Mouse (Mus musculus) testis, adult 2 months (tissue): ENCODE data around the gene Ccdc162. TPM values are rescaled to one million over a fixed set of nuclear protein-coding genes. Genes with fewer than 3 reads are reported as not detected.
"Not testable (repeated sequence)": the region's sequence is repeated elsewhere in the genome, so short reads cannot be mapped to it uniquely, and the experiment has no call there.

Experiments
- H3K27ac ChIP-seq: fragments of 200-500 bp; 2 replicates; pipeline ENCODE4 v1.5.1; 2012; ENCODE audit warnings: low read depth, low read length; ENCODE audit not compliant: control insufficient read depth, insufficient read depth
- H3K27me3 ChIP-seq: fragments of 200-500 bp; 2 replicates; pipeline ENCODE4 v1.6.1; 2012; ENCODE audit warnings: mild to moderate bottlenecking, low read length, moderate library complexity; ENCODE audit not compliant: control insufficient read depth, insufficient read depth
- H3K36me3 ChIP-seq: fragments of 200-500 bp; 2 replicates; pipeline ENCODE4 v1.6.1; 2012; ENCODE audit warnings: mild to moderate bottlenecking, low read length; ENCODE audit not compliant: control insufficient read depth, insufficient read depth
- H3K4me1 ChIP-seq: fragments of 200-500 bp; 2 replicates; pipeline ENCODE4 v1.6.1; 2012; ENCODE audit warnings: low read length; ENCODE audit not compliant: control insufficient read depth, insufficient read depth
- H3K4me3 ChIP-seq: fragments of 200-500 bp; 2 replicates; pipeline ENCODE4 v1.5.1; 2012; ENCODE audit warnings: low read depth, mild to moderate bottlenecking, low read length, moderate library complexity, mixed read lengths; ENCODE audit not compliant: control insufficient read depth
- CTCF ChIP-seq: fragments of 200-500 bp; IDR thresholded peaks from 2 replicates; pipeline ENCODE4 v1.5.1; 2012; ENCODE audit warnings: low read depth, mild to moderate bottlenecking, inconsistent platforms, low read length, moderate library complexity; ENCODE audit not compliant: control insufficient read depth, insufficient read depth, insufficient replicate concordance
- POLR2A ChIP-seq: fragments of 200-500 bp; IDR thresholded peaks from 2 replicates; pipeline ENCODE4 v1.6.1; 2012; ENCODE audit warnings: low read depth, mild to moderate bottlenecking, inconsistent platforms, low read length, moderate library complexity; ENCODE audit not compliant: control insufficient read depth
- polyA plus RNA-seq: library from polyadenylated mRNA; depleted of rRNA; stranded (reverse); fragments of >200 nt; gene quantifications from 2 replicates; pipeline ENCODE4 v1.2.3, GENCODE M21; 2012

Gene Ccdc162
- polyA plus RNA-seq, 1 experiment, result 0.56 TPM

GRCm38 (mm10) chr10:41677396-41677795 lies 39.0 kb downstream of the Ccdc162 start:
- Histone ChIP-seq H3K27ac (no peak overlapping the region), H3K4me1 (no peaks in the 10 kb centered on the region), H3K4me3 (no peak overlapping the region), H3K36me3 (no peaks in the 10 kb centered on the region), H3K27me3 (no peaks in the 10 kb centered on the region)
- no peak for TF ChIP-seq CTCF
- no peak for TF ChIP-seq POLR2A

GRCm38 (mm10) chr10:41676661-41677061 lies 39.8 kb downstream of the Ccdc162 start:
- TF ChIP-seq POLR2A (no peak), CTCF (no peak)
- Histone ChIP-seq H3K4me1 (no peaks in the 10 kb centered on the region), H3K4me3 (no peak overlapping the region), H3K36me3 (no peaks in the 10 kb centered on the region), H3K27me3 (no peaks in the 10 kb centered on the region), H3K27ac (no peak overlapping the region)

GRCm38 (mm10) chr10:41675842-41676571 lies 40.4 kb downstream of the Ccdc162 start:
- Histone ChIP-seq H3K27me3 (no peaks in the 10 kb centered on the region), H3K36me3 (no peaks in the 10 kb centered on the region), H3K4me3 (no peak overlapping the region), H3K27ac (no peak overlapping the region), H3K4me1 (no peaks in the 10 kb centered on the region)
- no peak for TF ChIP-seq POLR2A
- no peak for TF ChIP-seq CTCF

- no peaks in the 10 kb centered on the region for H3K27me3 ChIP-seq
- H3K4me3 ChIP-seq, result no peak overlapping the region
- no peak overlapping the region for H3K27ac ChIP-seq
- no peak for TF ChIP-seq POLR2A
- TF ChIP-seq CTCF, result no peak
- H3K4me1 ChIP-seq, result no peaks in the 10 kb centered on the region
- no peaks in the 10 kb centered on the region for H3K36me3 ChIP-seq
These were observed 41.2 kb downstream of the Ccdc162 start for GRCm38 (mm10) chr10:41675243-41675642.

GRCm38 (mm10) chr10:41674362-41674761 lies 42.1 kb downstream of the Ccdc162 start:
- no peak overlapping the region for H3K27ac ChIP-seq
- H3K4me3 ChIP-seq, result no peak overlapping the region
- H3K27me3 ChIP-seq, result no peaks in the 10 kb centered on the region
- H3K4me1 ChIP-seq, result no peaks in the 10 kb centered on the region
- H3K36me3 ChIP-seq, result no peaks in the 10 kb centered on the region
- TF ChIP-seq POLR2A (no peak), CTCF (no peak)

GRCm38 (mm10) chr10:41670196-41670595 lies 46.2 kb downstream of the Ccdc162 start:
- TF ChIP-seq POLR2A, result no peak
- TF ChIP-seq CTCF, result no peak

GRCm38 (mm10) chr10:41665498-41665897 lies 50.9 kb downstream of the Ccdc162 start:
- H3K27me3 ChIP-seq, result no peaks in the 10 kb centered on the region
- H3K4me1 ChIP-seq, result no peaks in the 10 kb centered on the region
- H3K36me3 ChIP-seq, result no peaks in the 10 kb centered on the region
- TF ChIP-seq POLR2A (no peak), CTCF (no peak)
- H3K4me3 ChIP-seq, result no peak overlapping the region
- H3K27ac ChIP-seq, result no peak overlapping the region

More at GRCm38 (mm10) chr10:41670196-41670595, 46.2 kb downstream of the Ccdc162 start:
- Histone ChIP-seq H3K36me3 (no peaks in the 10 kb centered on the region), H3K27me3 (no peaks in the 10 kb centered on the region), H3K4me3 (no peak overlapping the region), H3K4me1 (no peaks in the 10 kb centered on the region), H3K27ac (no peak overlapping the region)

GRCm38 (mm10) chr10:41659671-41660070 lies 56.8 kb downstream of the Ccdc162 start:
- not testable (repeated sequence) for H3K4me1 ChIP-seq, H3K27ac ChIP-seq, H3K4me3 ChIP-seq, H3K27me3 ChIP-seq, H3K36me3 ChIP-seq

- H3K4me1 ChIP-seq, H3K27ac ChIP-seq, H3K27me3 ChIP-seq, H3K4me3 ChIP-seq, H3K36me3 ChIP-seq: not testable (repeated sequence)
These were observed 60.8 kb downstream of the Ccdc162 start for GRCm38 (mm10) chr10:41655684-41656083.
